Mouse (Mus musculus) CH12.LX (cell line): ENCODE results near the gene Rnf5. TPM values are rescaled to one million over a fixed set of nuclear protein-coding genes. Genes with fewer than 3 reads are reported as not detected.

Experiments used
- DNase-seq: peaks from one replicate; pipeline ENCODE4 v3.0.0-alpha.2; 2013; ENCODE audit errors: extremely low read depth
- H3K27ac ChIP-seq: 2 replicates; pipeline ENCODE4 v1.5.1; 2012; ENCODE audit warnings: low read depth, mild to moderate bottlenecking, control low read depth, moderate library complexity; ENCODE audit not compliant: insufficient read depth
- H3K27me3 ChIP-seq: replicated peaks from 2 replicates; pipeline ENCODE3; 2012; ENCODE audit warnings: inconsistent platforms
- H3K36me3 ChIP-seq, 2 experiments: replicated peaks in 1 of 2; 2 replicates each; pipeline versions ENCODE3 to v1.6.1; 2012; ENCODE audit warnings: inconsistent platforms in 1 of 2, low read length in 1 of 2, mild to moderate bottlenecking in 1 of 2, mixed read lengths in 1 of 2, moderate library complexity in 1 of 2; ENCODE audit not compliant: control insufficient read depth in 1 of 2, insufficient read depth in 1 of 2
- H3K4me1 ChIP-seq, 2 experiments: 2 replicates each; pipeline ENCODE4 v1.6.1; 2012; ENCODE audit warnings: inconsistent platforms in 1 of 2, moderate library complexity in 1 of 2; ENCODE audit not compliant: insufficient read depth in 2 of 2, control insufficient read depth in 1 of 2
- H3K4me2 ChIP-seq: 2 replicates; pipeline ENCODE4 v1.6.1; 2012; ENCODE audit warnings: low read depth, mild to moderate bottlenecking, control low read depth; ENCODE audit not compliant: poor library complexity, insufficient read depth, severe bottlenecking
- H3K4me3 ChIP-seq, 3 experiments: fragments of 150-350 bp in 1 of 3; sonication (generic) in 1 of 3; replicated peaks in 1 of 3; 2 replicates each; pipeline versions ENCODE3 to v1.5.1; 2011 to 2012; ENCODE audit warnings: low read depth in 2 of 3, low read length in 2 of 3, mild to moderate bottlenecking in 2 of 3, moderate library complexity in 2 of 3, control low read depth in 1 of 3, improper control_type of control experiment in 1 of 3, inconsistent platforms in 1 of 3, mixed read lengths in 1 of 3; ENCODE audit not compliant: poor library complexity in 1 of 3
- H3K79me2 ChIP-seq: replicated peaks from 2 replicates; pipeline ENCODE4 v1.6.1; 2012; ENCODE audit warnings: mild to moderate bottlenecking, moderate library complexity; ENCODE audit not compliant: control insufficient read depth, poor library complexity, insufficient read depth, severe bottlenecking; ENCODE audit errors: extremely low read depth
- H3K9ac ChIP-seq: 2 replicates; pipeline ENCODE4 v1.6.1; 2012; ENCODE audit warnings: low read depth, mild to moderate bottlenecking, control low read depth, moderate library complexity; ENCODE audit not compliant: insufficient read depth
- H3K9me3 ChIP-seq: replicated peaks from 2 replicates; pipeline ENCODE3; 2012; ENCODE audit warnings: low read length, inconsistent platforms, mixed read lengths
- BHLHE40 ChIP-seq: IDR thresholded peaks from 2 replicates; pipeline ENCODE4 v1.6.1; 2011; ENCODE audit warnings: mild to moderate bottlenecking, low read depth, low read length, improper control_type of control experiment
- CHD2 ChIP-seq: IDR thresholded peaks from 2 replicates; pipeline ENCODE4 v1.6.1; 2011; ENCODE audit warnings: low read length, improper control_type of control experiment
- CTCF ChIP-seq, 2 experiments: IDR thresholded peaks in 1 of 2; conservative IDR thresholded peaks in 1 of 2; 2 replicates each; pipeline ENCODE4 v1.5.1; 2011 to 2012; ENCODE audit warnings: low read depth in 2 of 2, low read length in 2 of 2, improper control_type of control experiment in 1 of 2, inconsistent platforms in 1 of 2, mild to moderate bottlenecking in 1 of 2, moderate library complexity in 1 of 2
- ELF1 ChIP-seq: IDR thresholded peaks from 2 replicates; pipeline ENCODE4 v1.6.1; 2014; ENCODE audit warnings: low read depth, mild to moderate bottlenecking, inconsistent platforms, low read length, improper control_type of control experiment
- EP300 ChIP-seq: IDR thresholded peaks from 2 replicates; pipeline ENCODE4 v1.6.1; 2011; ENCODE audit warnings: low read length, improper control_type of control experiment
- GABPA ChIP-seq: IDR thresholded peaks from 2 replicates; pipeline ENCODE4 v1.6.1; 2012; ENCODE audit warnings: low read depth, low read length, improper control_type of control experiment, inconsistent platforms; ENCODE audit not compliant: insufficient replicate concordance
- JUN ChIP-seq: IDR thresholded peaks from 2 replicates; pipeline ENCODE4 v1.6.1; 2011; ENCODE audit warnings: low read depth, mild to moderate bottlenecking, low read length, improper control_type of control experiment, moderate library complexity; ENCODE audit not compliant: insufficient read depth
- JUND ChIP-seq: conservative IDR thresholded peaks from 2 replicates; pipeline ENCODE4 v1.6.1; 2011; ENCODE audit warnings: low read depth, low read length, improper control_type of control experiment
- KAT2A ChIP-seq: IDR thresholded peaks from 2 replicates; pipeline ENCODE4 v1.6.1; 2012; ENCODE audit warnings: low read length, improper control_type of control experiment, inconsistent platforms; ENCODE audit not compliant: insufficient replicate concordance
- MAFK ChIP-seq: IDR thresholded peaks from 2 replicates; pipeline ENCODE4 v1.6.1; 2011; ENCODE audit warnings: low read length, improper control_type of control experiment; ENCODE audit not compliant: insufficient replicate concordance
- MEF2A ChIP-seq: IDR thresholded peaks from 2 replicates; pipeline ENCODE4 v1.6.1; 2014; ENCODE audit warnings: low read depth, mild to moderate bottlenecking, inconsistent platforms, low read length, improper control_type of control experiment, borderline replicate concordance
- PAX5 ChIP-seq: IDR thresholded peaks from 2 replicates; pipeline ENCODE4 v1.6.1; 2012; ENCODE audit warnings: low read length, inconsistent platforms, mixed read lengths
- POLR2AphosphoS2 ChIP-seq: IDR thresholded peaks from 2 replicates; pipeline ENCODE4 v1.6.1; 2011; ENCODE audit warnings: low read depth, low read length, improper control_type of control experiment
- RAD21 ChIP-seq: IDR thresholded peaks from 2 replicates; pipeline ENCODE4 v1.6.1; 2011; ENCODE audit warnings: low read depth, mild to moderate bottlenecking, low read length, improper control_type of control experiment, moderate library complexity
- UBTF ChIP-seq: IDR thresholded peaks from 2 replicates; pipeline ENCODE4 v1.6.1; 2012; ENCODE audit warnings: low read depth, mild to moderate bottlenecking, inconsistent platforms, low read length, improper control_type of control experiment, moderate library complexity
- USF2 ChIP-seq: conservative IDR thresholded peaks from 2 replicates; pipeline ENCODE4 v1.6.1; 2011; ENCODE audit warnings: low read depth, low read length, improper control_type of control experiment
- ZNF384 ChIP-seq: IDR thresholded peaks from 2 replicates; pipeline ENCODE4 v1.6.1; 2012; ENCODE audit warnings: low read depth, low read length, improper control_type of control experiment, inconsistent platforms
- dilution Hi-C: fragments of 300-500 bp; cut with MboI; formaldehyde crosslinking; loops from 2 replicates; pipeline ENCODE4 v1.14.3; 2020; ENCODE audit warnings: low sequenced_read_pairs; ENCODE audit not compliant: extremely low pct_unique_long_range_greater_than_20kb, extremely low pct_ligation_motif_present
- in situ Hi-C: fragments of 300-500 bp; cut with MboI; formaldehyde crosslinking; loops from 3 replicates; pipeline ENCODE4 v1.14.3; 2019; ENCODE audit warnings: low sequenced_read_pairs, low pct_ligation_motif_present, low pct_unique_long_range_greater_than_20kb, mixed read lengths
- polyA plus RNA-seq: library from polyadenylated mRNA; unstranded; fragments of >175 nt; gene quantifications from 2 replicates; pipeline ENCODE4 v1.2.1, GENCODE M21; 2012; ENCODE audit warnings: low read depth; ENCODE audit not compliant: insufficient read length
- total RNA-seq, 2 experiments: library from RNA; depleted of rRNA; stranded (reverse); fragments of 300-350 nt in 1 of 2; fragments of >200 nt in 1 of 2; gene quantifications; 2 replicates each; pipeline ENCODE4 v1.2.3; 2012 to 2014

The Rnf5 gene
- total and polyA plus RNA-seq, 3 experiments: 8.4 to 35.1 (median 20.6) TPM

DNA sequence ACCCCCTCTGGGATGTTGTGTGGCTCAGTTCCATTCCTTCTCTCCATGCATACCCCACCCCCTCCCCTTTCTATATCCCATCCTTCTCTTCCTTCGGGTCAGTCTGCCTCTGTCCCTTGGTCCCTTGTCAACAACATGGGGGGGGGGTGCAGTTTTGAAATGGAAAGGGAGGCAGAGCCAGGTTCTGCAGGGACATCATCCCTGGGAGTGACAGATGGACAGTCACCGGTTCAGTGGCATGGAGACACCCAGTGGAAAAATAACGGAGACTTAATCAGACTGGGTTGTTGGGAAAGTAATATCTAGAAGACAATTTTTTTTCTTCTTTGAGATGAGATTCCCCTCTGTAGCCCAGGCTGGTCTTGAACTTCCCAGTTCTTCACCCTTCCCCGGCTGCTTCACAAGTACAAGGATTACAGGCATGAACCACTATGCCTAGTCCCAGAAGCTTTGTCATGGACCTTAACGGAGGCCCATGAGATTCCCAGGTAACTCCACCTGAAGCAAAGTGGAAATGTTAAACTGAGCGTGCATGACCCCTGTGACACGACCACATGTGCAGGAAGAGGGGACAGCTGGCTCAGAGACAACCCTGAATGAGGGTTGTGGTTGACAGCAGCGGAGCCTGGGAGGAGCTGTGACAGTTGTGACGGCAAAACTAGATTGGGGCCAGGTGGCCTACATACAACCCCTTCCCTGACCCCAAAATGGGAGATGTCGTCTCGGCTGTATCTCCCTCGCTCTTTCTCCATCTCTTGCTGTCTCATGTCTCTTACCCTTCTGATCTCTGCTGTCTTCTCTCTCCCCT is 26.5 kb upstream of the Rnf5 start:
- Histone ChIP-seq H3K36me3 (no peaks in the 10 kb centered on the region), H3K27me3 (peaks cover 67% of the 10 kb centered on the region), H3K79me2 (no peaks in the 10 kb centered on the region), H3K4me1 (peaks cover 2 to 3% of the 10 kb centered on the region in 2 experiments; a peak in 2 of 4 replicates), H3K4me2 (no peak overlapping the region), H3K4me3 (no peak overlapping the region), H3K27ac (no peak overlapping the region), H3K9ac (no peak overlapping the region), H3K9me3 (peaks cover 2% of the 10 kb centered on the region)
- in situ Hi-C loops (no loop called here), dilution Hi-C loops (no loop called here)
- TF ChIP-seq ZNF384 (no peak), MAFK (no peak), EP300 (no peak), USF2 (no peak), UBTF (no peak), MEF2A (no peak), KAT2A (no peak), BHLHE40 (no peak), ELF1 (no peak), JUND (no peak), PAX5 (no peak), CTCF (conservative IDR thresholded peaks at IDR 0.05 in 1 of 2, IDR thresholded peaks at IDR 0.05 in 1 of 2; ENCODE audit: low read depth in 2 of 2, low read length in 2 of 2) (no peak), GABPA (no peak), JUN (no peak), POLR2AphosphoS2 (no peak), CHD2 (no peak), RAD21 (no peak)
- no peak for DNase-seq

DNA sequence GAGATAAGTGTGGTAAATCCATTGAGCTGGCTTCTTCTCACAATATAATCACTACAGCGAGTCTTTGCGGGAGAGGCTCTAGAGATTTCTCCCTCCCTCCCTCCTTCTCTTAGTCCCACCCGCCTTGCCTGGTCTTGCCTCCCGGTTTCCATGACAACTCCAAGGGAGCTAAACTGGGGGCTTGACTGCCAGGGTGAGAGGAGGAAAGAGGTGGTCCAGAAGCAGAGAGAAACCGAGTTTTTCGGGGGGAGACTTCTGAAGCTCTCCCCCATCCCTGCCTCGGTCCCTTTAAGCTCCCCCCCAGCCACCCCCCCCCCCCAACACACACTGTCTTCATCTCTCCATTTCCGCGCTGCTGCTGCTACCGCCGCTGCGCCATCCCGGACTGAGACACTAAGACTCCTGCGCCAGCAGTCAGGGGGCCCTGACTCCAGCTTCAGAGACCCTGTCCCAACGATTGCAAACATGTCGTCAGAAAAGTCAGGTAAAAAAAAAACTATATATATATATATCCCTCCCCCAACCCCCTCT is 25.8 kb upstream of the Rnf5 start, which contains the start of gene Prrt1:
Gene Prrt1 (plus strand): TSS at position 313 of the 531 bp plus-strand sequence.
- peaks cover 64% of the 10 kb centered on the region for H3K27me3 ChIP-seq
- dilution Hi-C loops: no loop called here

More for the DNA sequence above, 25.8 kb upstream of the Rnf5 start, which contains the start of gene Prrt1:
- Histone ChIP-seq H3K9ac (no peak within 1 kb of the TSS), H3K9me3 (peaks cover 2% of the 10 kb centered on the region)
- DNase-seq: no peak
- in situ Hi-C loops: no loop called here
- no peak for TF ChIP-seq USF2
- TF ChIP-seq JUND: no peak
- TF ChIP-seq MAFK: no peak
- TF ChIP-seq, all 38 proteins: peak for 0
- H3K4me1 ChIP-seq: peaks cover 2 to 3% of the 10 kb centered on the region in 2 experiments; a peak in 2 of 4 replicates
- H3K4me2 ChIP-seq: no peak within 1 kb of the TSS
- no peak within 1 kb of the TSS for H3K4me3 ChIP-seq
- H3K79me2 ChIP-seq: no peaks in the 10 kb centered on the region
- H3K36me3 ChIP-seq: no peaks in the 10 kb centered on the region
- no peak within 1 kb of the TSS for H3K27ac ChIP-seq
